Mouse (Mus musculus) intestine, embryonic 16.5 days (tissue): Measurements from ENCODE around the gene Bmp7. TPM values are rescaled to one million over a fixed set of nuclear protein-coding genes. Genes with fewer than 3 reads are reported as not detected.

Experiments
- ATAC-seq: fragments of 200-750 bp; cut with Nextera tagmentation; 2 replicates; pipeline ENCODE4 v1.8.0; 2017; ENCODE audit warnings: moderate TSS enrichment, moderate library complexity
- H3K27ac ChIP-seq: fragments of 300-500 bp; sonication (generic); 2 replicates; pipeline ENCODE4 v1.5.1; 2014; ENCODE audit warnings: mild to moderate bottlenecking, low read length
- H3K27me3 ChIP-seq: fragments of 300-500 bp; sonication (generic); replicated peaks from 2 replicates; pipeline ENCODE4 v1.6.1; 2014; ENCODE audit warnings: low read length, control low read depth, mixed read lengths; ENCODE audit not compliant: control insufficient read depth, insufficient read depth
- H3K36me3 ChIP-seq: fragments of 300-500 bp; sonication (generic); 2 replicates; pipeline ENCODE4 v1.6.1; 2014; ENCODE audit warnings: low read length, control low read depth; ENCODE audit not compliant: control insufficient read depth, insufficient read depth
- H3K4me1 ChIP-seq: fragments of 300-500 bp; sonication (generic); 2 replicates; pipeline ENCODE4 v1.6.1; 2014; ENCODE audit warnings: low read length, control low read depth, mixed read lengths; ENCODE audit not compliant: control insufficient read depth, insufficient read depth
- H3K4me2 ChIP-seq: fragments of 300-500 bp; sonication (generic); 2 replicates; pipeline ENCODE4 v1.6.1; 2014; ENCODE audit warnings: low read depth, low read length, control low read depth
- H3K4me3 ChIP-seq: fragments of 300-500 bp; sonication (generic); 2 replicates; pipeline ENCODE4 v1.5.1; 2014; ENCODE audit warnings: mild to moderate bottlenecking, low read length
- H3K9ac ChIP-seq: fragments of 300-500 bp; sonication (generic); 2 replicates; pipeline ENCODE4 v1.6.1; 2014; ENCODE audit warnings: low read depth, low read length
- H3K9me3 ChIP-seq: fragments of 300-500 bp; sonication (generic); 2 replicates; pipeline ENCODE4 v1.6.1; 2016; ENCODE audit warnings: low read length, control low read depth; ENCODE audit not compliant: control insufficient read depth
- WGBS: fragments of 180-500 bp; shearing (Covaris S2); extraction: QIAGEN DNeasy Blood & Tissue Kit; methylation state at CpG from one replicate; pipeline ENCODE4 v1.1.7; 2014; 5-methylcytosine and 5-hydroxymethylcytosine counted together
- polyA plus RNA-seq: library from polyadenylated mRNA; unstranded; fragments of >200 nt; fragmentation: Nextera tagmentation; extraction: Ambion mirVana; gene quantifications from 2 replicates; pipeline ENCODE4 v1.2.1, GENCODE M21; 2015

Gene Bmp7
- polyA plus RNA-seq, 1 experiment from 2014 or later, result 19.6 TPM

DNA sequence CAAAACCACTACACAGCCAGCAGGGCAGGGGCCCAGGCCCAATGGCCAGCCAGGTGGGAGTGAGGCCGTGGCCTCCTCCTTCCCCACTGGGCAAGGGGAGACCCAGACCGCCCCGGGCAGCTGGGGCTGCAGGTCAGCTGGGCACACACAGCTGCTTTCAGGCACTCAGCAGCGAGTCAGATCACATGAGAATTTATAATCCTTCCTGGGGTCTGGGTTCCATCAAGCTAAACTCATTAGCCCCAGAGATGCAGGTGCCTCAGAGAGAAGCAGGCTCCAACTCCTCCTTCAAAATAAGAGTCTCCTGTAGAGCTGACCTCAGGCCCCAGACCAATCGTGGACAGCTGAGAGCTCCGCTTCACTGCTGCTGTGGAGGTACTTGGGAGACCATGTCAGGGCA lies 15.2 kb downstream of the Bmp7 start:
- Histone ChIP-seq H3K4me3 (no peak overlapping the region), H3K9me3 (no peaks in the 10 kb centered on the region), H3K27ac (peak overlapping the region; percentile 57), H3K36me3 (no peaks in the 10 kb centered on the region), H3K27me3 (no peaks in the 10 kb centered on the region), H3K4me2 (no peak overlapping the region), H3K9ac (no peak overlapping the region), H3K4me1 (peaks cover 32% of the 10 kb centered on the region)
- WGBS, result 38% methylated on average over 6 of the region's 6 CpGs
- peak; percentile 31; the same call in 1 of the 2 replicates for ATAC-seq

GRCm38 (mm10) chr2:172923198-172923597 lies 16.9 kb downstream of the Bmp7 start:
- Histone ChIP-seq H3K9me3 (no peaks in the 10 kb centered on the region), H3K9ac (no peak overlapping the region), H3K27ac (no peak overlapping the region), H3K4me2 (no peak overlapping the region), H3K4me3 (no peak overlapping the region), H3K27me3 (no peaks in the 10 kb centered on the region), H3K36me3 (no peaks in the 10 kb centered on the region), H3K4me1 (peaks cover 30% of the 10 kb centered on the region)
- 74% methylated on average over 7 of the region's 7 CpGs for WGBS
- no peak for ATAC-seq

DNA sequence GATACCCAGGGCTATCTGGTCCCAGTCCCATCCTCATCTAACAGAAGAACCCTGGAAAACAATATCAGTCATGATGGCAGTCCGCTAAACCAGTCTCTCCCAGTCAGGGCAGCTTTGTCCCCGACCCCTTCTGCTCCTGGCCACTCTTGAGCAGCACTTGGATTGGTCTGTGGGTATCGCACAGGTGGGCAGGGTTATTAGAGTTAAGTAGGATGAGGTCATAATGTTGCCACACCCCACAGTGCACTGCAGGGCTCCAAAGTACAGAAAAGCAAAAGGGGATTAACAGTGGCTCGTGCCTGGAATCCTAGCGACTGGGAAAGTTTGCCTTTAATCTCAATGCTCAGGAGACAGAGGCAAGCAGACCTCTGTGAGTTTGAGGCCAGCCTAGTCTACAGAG lies 17.5 kb downstream of the Bmp7 start:
- H3K4me3 ChIP-seq, result no peak overlapping the region
- ATAC-seq, result peak; percentile 78
- no peak overlapping the region for H3K27ac ChIP-seq
- H3K36me3 ChIP-seq, result no peaks in the 10 kb centered on the region
- no peaks in the 10 kb centered on the region for H3K9me3 ChIP-seq
- H3K4me1 ChIP-seq, result peaks cover 26% of the 10 kb centered on the region
- H3K4me2 ChIP-seq, result no peak overlapping the region
- H3K27me3 ChIP-seq, result no peaks in the 10 kb centered on the region
- no peak overlapping the region for H3K9ac ChIP-seq
- WGBS, result 55% methylated on average over 5 of the region's 5 CpGs

DNA sequence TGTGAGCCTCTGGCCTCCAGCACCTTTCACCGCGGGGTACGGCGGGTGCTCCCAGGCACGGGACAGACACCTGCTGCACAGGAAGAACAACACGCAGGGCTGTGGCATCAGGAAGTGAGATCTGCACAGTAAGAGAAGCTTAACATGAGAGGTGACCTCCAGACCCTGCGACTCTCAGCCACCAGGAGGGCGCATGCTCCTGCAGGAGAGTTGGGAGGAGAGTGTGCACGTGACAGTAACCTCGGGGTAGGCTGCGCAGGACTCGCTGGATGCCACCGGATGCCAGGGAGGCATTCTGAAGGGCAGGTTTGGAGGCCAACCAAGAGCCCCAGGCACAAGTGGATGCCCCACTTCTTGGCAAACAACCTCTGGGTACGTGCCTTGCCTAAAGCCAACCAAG lies 26.1 kb downstream of the Bmp7 start:
- H3K9me3 ChIP-seq, result no peaks in the 10 kb centered on the region
- H3K27me3 ChIP-seq, result no peaks in the 10 kb centered on the region
- H3K9ac ChIP-seq, result no peak overlapping the region
- H3K4me3 ChIP-seq, result no peak overlapping the region
- H3K27ac ChIP-seq, result peak overlapping the region; percentile 23; the same call in 1 of the 2 replicates
- 86% methylated on average over 14 of the region's 14 CpGs for WGBS
- H3K36me3 ChIP-seq, result no peaks in the 10 kb centered on the region
- H3K4me1 ChIP-seq, result peaks cover 3% of the 10 kb centered on the region; the same call in 1 of the 2 replicates
- peak; percentile 49 for ATAC-seq
- no peak overlapping the region for H3K4me2 ChIP-seq

DNA sequence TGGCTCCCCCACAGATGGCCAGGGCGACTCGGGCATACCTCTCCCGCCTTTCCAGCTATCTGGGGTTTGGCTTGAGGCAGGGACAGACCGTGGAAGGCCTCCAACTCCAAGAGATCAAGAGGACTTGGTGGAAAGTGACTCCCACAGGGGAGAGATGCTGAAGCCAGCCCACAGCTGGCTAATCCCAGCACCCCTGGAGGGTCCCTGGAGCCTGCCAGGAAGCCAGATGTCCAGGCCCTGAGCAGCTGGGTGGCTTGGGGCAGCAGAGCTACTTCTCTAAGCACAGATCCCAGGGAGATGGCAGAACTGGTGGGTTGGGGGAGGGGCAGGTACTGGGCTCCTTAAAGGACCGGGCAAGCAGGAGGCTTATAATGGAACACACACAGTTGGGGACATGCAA lies 28.4 kb downstream of the Bmp7 start:
- H3K4me1 ChIP-seq, result peaks cover 3% of the 10 kb centered on the region; the same call in 1 of the 2 replicates
- H3K36me3 ChIP-seq, result no peaks in the 10 kb centered on the region
- no peak overlapping the region for H3K9ac ChIP-seq
- H3K27me3 ChIP-seq, result no peaks in the 10 kb centered on the region
- ATAC-seq, result no peak
- 52% methylated on average over 5 of the region's 5 CpGs for WGBS
- no peak overlapping the region for H3K4me3 ChIP-seq
- no peaks in the 10 kb centered on the region for H3K9me3 ChIP-seq
- H3K4me2 ChIP-seq, result no peak overlapping the region
- no peak overlapping the region for H3K27ac ChIP-seq

DNA sequence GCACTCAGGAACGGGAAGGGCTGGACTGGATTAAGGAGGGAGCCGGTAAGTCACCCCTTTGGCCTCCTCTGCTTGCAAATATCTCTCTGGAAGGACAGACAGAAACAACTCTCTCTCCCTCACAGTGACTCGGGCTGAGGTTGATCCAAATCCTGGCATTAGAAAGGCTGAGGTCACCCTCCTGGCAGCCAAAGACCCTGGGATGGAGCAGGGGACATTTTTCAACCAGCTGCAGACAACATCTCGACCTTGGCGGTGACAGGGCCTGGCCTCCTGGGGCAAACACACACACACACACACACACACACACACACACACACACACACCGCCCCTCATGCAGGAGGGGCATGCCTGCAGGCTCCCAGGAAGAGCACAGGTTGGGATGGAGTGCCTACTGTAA lies 29.0 kb downstream of the Bmp7 start:
- H3K4me2 ChIP-seq, result no peak overlapping the region
- no peak for ATAC-seq
- no peaks in the 10 kb centered on the region for H3K27me3 ChIP-seq
- no peak overlapping the region for H3K4me3 ChIP-seq
- H3K9me3 ChIP-seq, result no peaks in the 10 kb centered on the region
- 66% methylated on average over 6 of the region's 6 CpGs for WGBS
- peaks cover 6% of the 10 kb centered on the region; the same call in 1 of the 2 replicates for H3K4me1 ChIP-seq
- H3K36me3 ChIP-seq, result no peaks in the 10 kb centered on the region
- no peak overlapping the region for H3K9ac ChIP-seq
- no peak overlapping the region for H3K27ac ChIP-seq

DNA sequence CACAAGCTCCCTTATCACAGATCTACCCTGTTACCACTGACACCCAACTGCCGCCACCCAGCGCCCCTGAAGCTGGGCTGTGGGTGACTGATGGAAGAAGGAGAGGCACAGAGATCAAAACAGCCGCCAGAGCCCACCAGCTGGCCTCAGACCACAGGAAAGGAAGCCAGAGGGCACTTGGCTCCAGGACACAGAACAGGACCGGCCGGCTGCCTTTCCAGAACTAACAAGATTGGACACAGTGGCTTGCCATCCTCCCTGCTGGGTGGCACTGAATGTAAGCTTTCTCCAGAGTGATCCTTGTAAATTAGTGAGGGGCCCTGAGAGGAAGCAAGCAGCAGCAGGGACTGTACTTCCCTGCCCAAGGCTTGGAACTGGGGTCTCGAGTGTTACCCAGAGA lies 30.7 kb downstream of the Bmp7 start:
- no peak overlapping the region for H3K9ac ChIP-seq
- 73% methylated on average over 6 of the region's 6 CpGs for WGBS
- no peak overlapping the region for H3K4me3 ChIP-seq
- no peaks in the 10 kb centered on the region for H3K36me3 ChIP-seq
- H3K9me3 ChIP-seq, result no peaks in the 10 kb centered on the region
- H3K4me1 ChIP-seq, result peaks cover 6% of the 10 kb centered on the region; the same call in 1 of the 2 replicates
- no peak overlapping the region for H3K4me2 ChIP-seq
- no peak for ATAC-seq
- no peaks in the 10 kb centered on the region for H3K27me3 ChIP-seq
- no peak overlapping the region for H3K27ac ChIP-seq

DNA sequence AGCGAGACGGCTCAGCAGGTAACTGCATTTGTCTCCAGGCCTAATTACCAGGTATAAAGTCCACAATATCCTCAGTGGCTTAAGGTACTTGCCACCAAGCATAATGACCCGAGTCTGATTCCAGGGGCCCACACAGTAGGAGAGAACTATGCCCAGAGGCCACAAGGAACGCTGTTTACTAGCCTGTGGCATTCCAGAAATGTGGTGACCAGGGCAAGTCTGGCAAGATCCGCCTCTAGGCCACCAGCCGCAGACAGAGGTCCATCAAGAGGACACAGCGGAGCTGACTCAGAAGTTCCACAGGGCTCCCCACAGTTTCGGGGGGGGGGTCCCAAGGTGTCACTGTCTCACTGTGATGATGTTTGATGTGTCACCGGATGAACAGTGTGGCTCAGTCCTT lies 34.0 kb downstream of the Bmp7 start:
- Histone ChIP-seq H3K27ac (peak overlapping the region; percentile 79), H3K36me3 (no peaks in the 10 kb centered on the region), H3K9ac (peak overlapping the region; percentile 46; the same call in 1 of the 2 replicates), H3K9me3 (no peaks in the 10 kb centered on the region), H3K4me1 (peaks cover 23% of the 10 kb centered on the region), H3K27me3 (no peaks in the 10 kb centered on the region), H3K4me2 (no peak overlapping the region), H3K4me3 (no peak overlapping the region)
- WGBS, result 57% methylated on average over 9 of the region's 9 CpGs
- ATAC-seq, result peak; percentile 75

GRCm38 (mm10) chr2:172905057-172905456 lies 35.1 kb downstream of the Bmp7 start:
- Histone ChIP-seq H3K4me1 (peaks cover 30% of the 10 kb centered on the region), H3K36me3 (no peaks in the 10 kb centered on the region), H3K4me3 (no peak overlapping the region), H3K9me3 (no peaks in the 10 kb centered on the region), H3K9ac (no peak overlapping the region), H3K27ac (peak overlapping the region; percentile 61), H3K4me2 (no peak overlapping the region), H3K27me3 (no peaks in the 10 kb centered on the region)
- ATAC-seq, result 0 out of 2 replicates have a peak, but pooled peaks have one; percentile 20
- WGBS, result 77% methylated on average over 5 of the region's 5 CpGs

DNA sequence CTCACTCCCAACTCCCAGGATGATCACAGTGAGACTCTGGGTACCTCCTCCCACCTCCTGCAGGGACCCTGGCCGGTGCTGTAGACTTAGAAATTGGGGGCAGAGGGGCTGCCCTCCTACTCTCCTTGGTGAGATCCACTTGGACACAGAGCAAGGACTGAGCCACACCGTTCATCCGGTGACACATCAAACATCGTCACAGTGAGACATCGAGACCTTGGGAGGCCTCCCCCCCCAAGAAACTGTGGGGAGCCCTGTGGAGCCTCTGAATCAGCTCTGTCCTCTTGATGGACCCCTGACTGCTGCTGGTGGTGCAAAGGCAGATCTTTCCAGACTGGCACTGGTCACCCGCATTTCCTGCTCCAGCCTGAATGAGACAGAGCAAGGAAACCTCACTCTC lies 35.5 kb downstream of the Bmp7 start:
- Histone ChIP-seq H3K4me2 (no peak overlapping the region), H3K36me3 (no peaks in the 10 kb centered on the region), H3K9me3 (no peaks in the 10 kb centered on the region), H3K4me3 (no peak overlapping the region), H3K27me3 (no peaks in the 10 kb centered on the region), H3K4me1 (peaks cover 30% of the 10 kb centered on the region), H3K27ac (peak overlapping the region; percentile 61), H3K9ac (no peak overlapping the region)
- ATAC-seq, result no peak
- WGBS, result 87% methylated on average over 6 of the region's 6 CpGs
